Mouse (Mus musculus): ENCODE data around the gene Ftsj3.
"Not testable (repeated sequence)": the region's sequence is repeated elsewhere in the genome, so short reads cannot be mapped to it uniquely, and the experiment has no call there.

Ftsj3 gene

GRCm38 (mm10) chr11:106201337-106202122, 54.3 kb downstream of the Ftsj3 start:
- DNase-seq (ENCODE audit: low spot score), result no peak

GRCm38 (mm10) chr11:106200756-106201155, 55.1 kb downstream of the Ftsj3 start:
- DNase-seq (ENCODE audit: low spot score), result no peak

GRCm38 (mm10) chr11:106199997-106200396, 55.9 kb downstream of the Ftsj3 start:
- not testable (repeated sequence) for DNase-seq (ENCODE audit: low spot score)
